Mouse (Mus musculus): Measurements from ENCODE around the gene Noa1. TPM values are rescaled to one million over a fixed set of nuclear protein-coding genes. Genes with fewer than 3 reads are reported as not detected.

Noa1 gene
- polyA plus RNA-seq, 1 experiment = 13.7 TPM

GRCm38 (mm10) chr5:77273151-77273550 lies 36.7 kb downstream of the Noa1 start:
- Histone ChIP-seq H3K27ac (ENCODE audit: insufficient read depth, low read length) (no peak overlapping the region), H3K4me3 (ENCODE audit: insufficient read depth, low read length) (no peak overlapping the region), H3K4me1 (ENCODE audit: control insufficient read depth, insufficient read depth, low read length) (no peaks in the 10 kb centered on the region)
- TF ChIP-seq POLR2A (IDR thresholded peaks at IDR 0.05; ENCODE audit: low read depth, low read length) (no peak), CTCF (IDR thresholded peaks at IDR 0.05; ENCODE audit: borderline replicate concordance, insufficient read depth, low read length) (no peak)

GRCm38 (mm10) chr5:77269399-77269798 lies 40.5 kb downstream of the Noa1 start:
- Histone ChIP-seq H3K4me1 (ENCODE audit: control insufficient read depth, insufficient read depth, low read length) (no peaks in the 10 kb centered on the region), H3K27ac (ENCODE audit: insufficient read depth, low read length) (no peak overlapping the region), H3K4me3 (ENCODE audit: insufficient read depth, low read length) (no peak overlapping the region)
- TF ChIP-seq CTCF (IDR thresholded peaks at IDR 0.05; ENCODE audit: borderline replicate concordance, insufficient read depth, low read length) = no peak
- TF ChIP-seq POLR2A (IDR thresholded peaks at IDR 0.05; ENCODE audit: low read depth, low read length) = no peak

- Histone ChIP-seq H3K4me3 (ENCODE audit: insufficient read depth, low read length) (no peak overlapping the region), H3K27ac (ENCODE audit: insufficient read depth, low read length) (no peak overlapping the region), H3K4me1 (ENCODE audit: control insufficient read depth, insufficient read depth, low read length) (no peaks in the 10 kb centered on the region)
- TF ChIP-seq CTCF (IDR thresholded peaks at IDR 0.05; ENCODE audit: borderline replicate concordance, insufficient read depth, low read length) = no peak
- TF ChIP-seq POLR2A (IDR thresholded peaks at IDR 0.05; ENCODE audit: low read depth, low read length) = no peak
Measured at GRCm38 (mm10) chr5:77267957-77268624, 41.8 kb downstream of the Noa1 start.

- Histone ChIP-seq H3K4me3 (ENCODE audit: insufficient read depth, low read length) (peak overlapping the region; percentile 88), H3K27ac (ENCODE audit: insufficient read depth, low read length) (no peak overlapping the region), H3K4me1 (ENCODE audit: control insufficient read depth, insufficient read depth, low read length) (no peaks in the 10 kb centered on the region)
- no peak for TF ChIP-seq POLR2A (IDR thresholded peaks at IDR 0.05; ENCODE audit: low read depth, low read length)
Measured at GRCm38 (mm10) chr5:77267441-77267840, 42.4 kb downstream of the Noa1 start.

- TF ChIP-seq POLR2A (IDR thresholded peaks at IDR 0.05; ENCODE audit: low read depth, low read length) (no peak), CTCF (IDR thresholded peaks at IDR 0.05; ENCODE audit: borderline replicate concordance, insufficient read depth, low read length) (no peak)
Measured at GRCm38 (mm10) chr5:77266886-77267401, 42.9 kb downstream of the Noa1 start.

GRCm38 (mm10) chr5:77266066-77266885 lies 43.6 kb downstream of the Noa1 start:
- Histone ChIP-seq H3K4me3 (ENCODE audit: insufficient read depth, low read length) (peak overlapping the region; percentile 88), H3K27ac (ENCODE audit: insufficient read depth, low read length) (peak overlapping the region; percentile 86), H3K4me1 (ENCODE audit: control insufficient read depth, insufficient read depth, low read length) (no peaks in the 10 kb centered on the region)
- no peak for TF ChIP-seq CTCF (IDR thresholded peaks at IDR 0.05; ENCODE audit: borderline replicate concordance, insufficient read depth, low read length)
- TF ChIP-seq POLR2A (IDR thresholded peaks at IDR 0.05; ENCODE audit: low read depth, low read length) = peak; percentile 5; the same call in 1 of the 2 replicates

More at GRCm38 (mm10) chr5:77266886-77267401, 42.9 kb downstream of the Noa1 start:
- no peaks in the 10 kb centered on the region for H3K4me1 ChIP-seq (ENCODE audit: control insufficient read depth, insufficient read depth, low read length)
- peak overlapping the region; percentile 88 for H3K4me3 ChIP-seq (ENCODE audit: insufficient read depth, low read length)
- peak overlapping the region; percentile 86 for H3K27ac ChIP-seq (ENCODE audit: insufficient read depth, low read length)

GRCm38 (mm10) chr5:77265671-77266065 lies 44.2 kb downstream of the Noa1 start:
- TF ChIP-seq CTCF (IDR thresholded peaks at IDR 0.05; ENCODE audit: borderline replicate concordance, insufficient read depth, low read length) = no peak
- peak; percentile 41; the same call in 1 of the 2 replicates for TF ChIP-seq POLR2A (IDR thresholded peaks at IDR 0.05; ENCODE audit: low read depth, low read length)
- peak overlapping the region; percentile 88 for H3K4me3 ChIP-seq (ENCODE audit: insufficient read depth, low read length)
- H3K4me1 ChIP-seq (ENCODE audit: control insufficient read depth, insufficient read depth, low read length) = no peaks in the 10 kb centered on the region
- H3K27ac ChIP-seq (ENCODE audit: insufficient read depth, low read length) = peak overlapping the region; percentile 57

GRCm38 (mm10) chr5:77265081-77265670 lies 44.7 kb downstream of the Noa1 start, which contains the start of gene Rest:
Gene Rest (plus strand): TSS chr5:77265491.
- TF ChIP-seq CTCF (IDR thresholded peaks at IDR 0.05; ENCODE audit: borderline replicate concordance, insufficient read depth, low read length) (no peak), POLR2A (IDR thresholded peaks at IDR 0.05; ENCODE audit: low read depth, low read length) (peak; percentile 37)
- Histone ChIP-seq H3K4me1 (ENCODE audit: control insufficient read depth, insufficient read depth, low read length) (no peaks in the 10 kb centered on the region), H3K4me3 (ENCODE audit: insufficient read depth, low read length) (peak within 1 kb of the TSS; percentile 88), H3K27ac (ENCODE audit: insufficient read depth, low read length) (peak within 1 kb of the TSS; percentile 86)

- TF ChIP-seq CTCF (IDR thresholded peaks at IDR 0.05; ENCODE audit: borderline replicate concordance, insufficient read depth, low read length) (no peak), POLR2A (IDR thresholded peaks at IDR 0.05; ENCODE audit: low read depth, low read length) (no peak)
Measured at GRCm38 (mm10) chr5:77262105-77262504, 47.8 kb downstream of the Noa1 start.

More at GRCm38 (mm10) chr5:77262105-77262504, 47.8 kb downstream of the Noa1 start:
- Histone ChIP-seq H3K27ac (ENCODE audit: insufficient read depth, low read length) (no peak overlapping the region), H3K4me3 (ENCODE audit: insufficient read depth, low read length) (no peak overlapping the region), H3K4me1 (ENCODE audit: control insufficient read depth, insufficient read depth, low read length) (no peaks in the 10 kb centered on the region)

All from embryonic fibroblast, embryonic 13.5 days (primary cell).